Mouse (Mus musculus): ENCODE measurements at regions not wholly inside any gene's neighbourhood (a gene's known extent, or its start where the extent isn't known, plus 50 kb on each side); places are given as distances from the start of the nearest gene placed in this dataset.

- H3K36me3 ChIP-seq = no peaks in the 10 kb centered on the region
- no peak overlapping the region for H3K27ac ChIP-seq
- H3K9me3 ChIP-seq = no peaks in the 10 kb centered on the region
- no peak overlapping the region for H3K4me3 ChIP-seq
- H3K4me1 ChIP-seq = no peaks in the 10 kb centered on the region
- H3K9ac ChIP-seq = no peak overlapping the region
- H3K27me3 ChIP-seq = no peaks in the 10 kb centered on the region
- 70% methylated on average over 5 of the region's 5 CpGs for WGBS
- no peak for ATAC-seq (ENCODE audit: borderline replicate concordance, extremely low read depth, low FRiP score, low TSS enrichment)
- no peak overlapping the region for H3K4me2 ChIP-seq
These were observed 117.6 kb upstream of the Habp2 start for GRCm38 (mm10) chr19:56169133-56169997.

DNA sequence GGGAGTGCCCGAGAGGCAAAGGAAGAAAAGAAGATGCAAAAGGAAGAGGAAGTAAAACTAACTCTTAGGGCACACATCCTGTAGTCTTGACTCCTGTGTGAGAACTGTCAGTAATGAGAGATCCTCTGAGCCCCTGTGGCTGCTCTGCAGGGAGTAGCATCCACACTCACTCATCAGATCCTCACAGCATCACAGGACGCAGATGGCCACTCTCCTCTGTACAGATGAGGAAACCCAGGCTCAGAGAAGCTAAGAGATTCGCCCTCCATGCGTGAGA is 117.0 kb upstream of the Habp2 start:
- Histone ChIP-seq H3K4me3 (no peak overlapping the region), H3K27ac (no peak overlapping the region), H3K9me3 (no peaks in the 10 kb centered on the region), H3K36me3 (no peaks in the 10 kb centered on the region), H3K4me1 (no peaks in the 10 kb centered on the region), H3K4me2 (no peak overlapping the region), H3K9ac (no peak overlapping the region), H3K27me3 (no peaks in the 10 kb centered on the region)
- WGBS = 76% methylated on average over 4 of the region's 4 CpGs
- ATAC-seq (ENCODE audit: borderline replicate concordance, extremely low read depth, low FRiP score, low TSS enrichment) = no peak

DNA sequence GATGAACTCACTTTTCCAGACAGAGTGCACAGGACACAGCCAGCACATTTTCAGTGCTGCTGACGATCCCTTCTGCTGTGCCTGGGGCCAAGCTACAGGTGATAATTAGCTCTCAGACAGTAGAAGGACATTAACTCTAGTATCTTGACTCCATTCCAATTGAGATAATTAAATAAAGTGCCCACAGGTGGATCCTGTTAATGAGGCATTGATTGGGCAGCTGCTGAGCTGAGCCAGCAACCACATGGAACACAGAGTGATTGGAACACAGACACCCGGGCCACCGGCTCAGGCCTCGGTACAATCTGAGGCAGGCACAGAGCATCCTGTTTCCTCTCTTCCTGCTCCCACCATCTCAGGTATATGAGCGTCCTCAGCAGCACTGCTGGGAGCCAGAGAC is 114.5 kb upstream of the Habp2 start:
- no peak for ATAC-seq (ENCODE audit: borderline replicate concordance, extremely low read depth, low FRiP score, low TSS enrichment)
- 50% methylated on average over 5 of the region's 5 CpGs for WGBS
- no peaks in the 10 kb centered on the region for H3K27me3 ChIP-seq

GRCm38 (mm10) chr19:56176059-56176458 is 110.9 kb upstream of the Habp2 start:
- H3K36me3 ChIP-seq = no peaks in the 10 kb centered on the region
- no peak overlapping the region for H3K4me3 ChIP-seq
- H3K4me1 ChIP-seq = no peaks in the 10 kb centered on the region
- no peak overlapping the region for H3K9ac ChIP-seq
- no peak overlapping the region for H3K4me2 ChIP-seq
- H3K27ac ChIP-seq = no peak overlapping the region
- ATAC-seq (ENCODE audit: borderline replicate concordance, extremely low read depth, low FRiP score, low TSS enrichment) = no peak
- WGBS = 49% methylated on average over 8 of the region's 8 CpGs
- no peaks in the 10 kb centered on the region for H3K27me3 ChIP-seq
- no peaks in the 10 kb centered on the region for H3K9me3 ChIP-seq

More for the DNA sequence above, 114.5 kb upstream of the Habp2 start:
- Histone ChIP-seq H3K4me1 (no peaks in the 10 kb centered on the region), H3K27ac (no peak overlapping the region), H3K9me3 (no peaks in the 10 kb centered on the region), H3K9ac (no peak overlapping the region), H3K4me2 (no peak overlapping the region), H3K4me3 (no peak overlapping the region), H3K36me3 (no peaks in the 10 kb centered on the region)

DNA sequence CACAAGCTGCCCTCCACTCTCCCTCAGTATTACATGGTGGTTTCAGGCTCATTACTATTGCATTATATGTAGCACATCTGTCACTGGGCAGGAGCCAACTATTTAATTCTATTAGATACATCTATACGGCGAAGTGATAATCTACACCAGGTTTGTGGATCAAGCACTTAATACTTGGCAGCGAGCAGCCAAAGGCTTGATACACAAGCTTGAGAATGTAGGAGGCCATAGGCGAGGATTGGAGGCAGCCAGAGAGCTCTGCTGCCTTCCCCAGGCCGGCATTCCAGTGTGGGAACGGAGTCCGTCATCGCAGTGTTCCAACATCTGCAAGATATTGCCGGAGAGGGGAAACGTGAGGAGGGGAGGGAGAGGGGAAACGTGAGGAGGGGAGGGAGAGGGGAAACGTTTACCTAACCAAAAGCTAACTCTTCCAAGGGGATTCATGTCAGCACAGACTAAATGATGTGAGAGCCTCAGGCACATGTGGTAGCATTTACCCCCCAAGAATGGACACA is 109.6 kb upstream of the Habp2 start:
- H3K27me3 ChIP-seq = no peaks in the 10 kb centered on the region
- no peak overlapping the region for H3K9ac ChIP-seq
- 22% methylated on average over 12 of the region's 12 CpGs for WGBS
- no peaks in the 10 kb centered on the region for H3K36me3 ChIP-seq
- peak overlapping the region; percentile 15 for H3K27ac ChIP-seq
- H3K4me3 ChIP-seq = no peak overlapping the region
- no peak overlapping the region for H3K4me2 ChIP-seq
- no peaks in the 10 kb centered on the region for H3K9me3 ChIP-seq
- no peak for ATAC-seq (ENCODE audit: borderline replicate concordance, extremely low read depth, low FRiP score, low TSS enrichment)
- no peaks in the 10 kb centered on the region for H3K4me1 ChIP-seq

GRCm38 (mm10) chr19:56185756-56186155 is 101.2 kb upstream of the Habp2 start:
- Histone ChIP-seq H3K36me3 (no peaks in the 10 kb centered on the region), H3K4me3 (no peak overlapping the region), H3K9ac (no peak overlapping the region), H3K9me3 (no peaks in the 10 kb centered on the region), H3K27ac (no peak overlapping the region), H3K27me3 (no peaks in the 10 kb centered on the region), H3K4me2 (no peak overlapping the region), H3K4me1 (no peaks in the 10 kb centered on the region)
- whole genome bisulfite sequencing = 73% methylated on average over 5 of the region's 5 CpGs
- no peak for ATAC-seq (ENCODE audit: borderline replicate concordance, extremely low read depth, low FRiP score, low TSS enrichment)

DNA sequence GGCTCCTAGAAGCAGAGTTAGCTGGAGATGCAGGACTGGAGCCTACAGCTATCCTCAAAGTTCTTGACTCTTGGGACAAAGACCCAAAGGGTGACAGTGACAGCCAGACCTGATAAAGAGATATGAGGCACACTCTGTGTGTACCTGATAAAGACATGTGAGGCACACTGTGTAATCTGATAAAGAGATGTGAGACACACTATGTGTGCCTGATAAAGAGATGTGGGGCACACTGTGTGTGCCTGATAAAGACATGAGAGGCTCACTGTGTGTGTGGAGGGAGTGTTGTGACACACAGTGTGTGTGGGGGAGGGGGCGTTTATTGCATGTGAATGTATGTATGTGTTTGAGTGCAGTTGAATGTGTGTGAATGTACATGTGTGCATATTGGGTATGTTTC is 97.8 kb upstream of the Habp2 start:
- Histone ChIP-seq H3K9ac (no peak overlapping the region), H3K27me3 (no peaks in the 10 kb centered on the region), H3K36me3 (no peaks in the 10 kb centered on the region), H3K9me3 (no peaks in the 10 kb centered on the region), H3K4me3 (no peak overlapping the region), H3K4me1 (no peaks in the 10 kb centered on the region), H3K27ac (no peak overlapping the region), H3K4me2 (no peak overlapping the region)
- WGBS = 90% methylated on average over 1 of the region's 1 CpGs
- no peak; the same call in 1 of the 2 replicates for ATAC-seq (ENCODE audit: borderline replicate concordance, extremely low read depth, low FRiP score, low TSS enrichment)

GRCm38 (mm10) chr19:56190222-56190621 is 96.7 kb upstream of the Habp2 start:
- Histone ChIP-seq H3K4me3 (no peak overlapping the region), H3K27me3 (no peaks in the 10 kb centered on the region), H3K36me3 (no peaks in the 10 kb centered on the region), H3K4me1 (no peaks in the 10 kb centered on the region), H3K4me2 (no peak overlapping the region), H3K9ac (no peak overlapping the region), H3K9me3 (no peaks in the 10 kb centered on the region), H3K27ac (no peak overlapping the region)
- no peak for ATAC-seq (ENCODE audit: borderline replicate concordance, extremely low read depth, low FRiP score, low TSS enrichment)
- 53% methylated on average over 3 of the region's 3 CpGs for WGBS

- 51% methylated on average over 15 of the region's 15 CpGs for WGBS
- H3K27ac ChIP-seq = no peak overlapping the region
- H3K4me2 ChIP-seq = no peak overlapping the region
- H3K9me3 ChIP-seq = no peaks in the 10 kb centered on the region
- no peak for ATAC-seq (ENCODE audit: borderline replicate concordance, extremely low read depth, low FRiP score, low TSS enrichment)
- H3K4me3 ChIP-seq = no peak overlapping the region
- no peak overlapping the region for H3K9ac ChIP-seq
- H3K4me1 ChIP-seq = 0 out of 2 replicates have a peak, but pooled peaks cover 9% of the 10 kb centered on the region
- no peaks in the 10 kb centered on the region for H3K36me3 ChIP-seq
- no peaks in the 10 kb centered on the region for H3K27me3 ChIP-seq
These were observed 88.3 kb upstream of the Habp2 start for GRCm38 (mm10) chr19:56198474-56199236.

DNA sequence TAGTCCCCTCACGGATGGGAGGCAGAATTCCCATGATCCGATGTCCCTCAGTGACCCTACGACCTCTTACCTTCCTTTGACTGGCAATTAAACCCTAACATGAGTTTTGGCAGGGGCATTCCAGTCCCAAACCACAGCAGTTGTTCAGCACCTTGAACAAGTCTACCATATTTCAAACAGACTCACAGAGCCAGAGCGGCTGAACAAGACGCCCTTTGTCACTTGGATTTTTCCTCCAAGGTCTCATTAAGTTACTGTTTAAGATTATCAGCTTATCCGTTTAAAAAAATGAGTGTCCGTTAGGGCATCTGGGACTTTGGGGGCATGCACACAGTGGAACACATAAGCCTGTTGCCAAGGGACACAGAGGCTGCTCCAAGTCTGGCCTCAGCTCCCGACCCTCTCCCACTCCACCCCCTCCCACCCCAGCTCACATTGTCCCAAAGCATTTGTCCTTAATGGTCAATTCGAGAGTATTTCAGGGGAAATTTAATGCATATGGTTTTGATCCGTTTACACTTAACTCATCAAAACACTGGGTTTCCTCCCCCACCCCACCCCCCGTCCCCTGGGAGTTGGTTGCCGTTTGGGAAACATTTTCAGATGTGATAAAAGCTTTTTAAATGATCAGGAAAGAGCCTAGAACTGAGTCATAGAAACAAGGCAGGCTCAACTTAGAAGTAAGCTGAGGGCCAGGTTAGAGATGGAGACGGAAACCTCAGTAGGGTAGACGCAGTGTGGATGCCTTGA is 87.4 kb upstream of the Habp2 start:
- no peaks in the 10 kb centered on the region for H3K36me3 ChIP-seq
- no peaks in the 10 kb centered on the region for H3K9me3 ChIP-seq
- no peak for ATAC-seq (ENCODE audit: borderline replicate concordance, extremely low read depth, low FRiP score, low TSS enrichment)
- H3K4me1 ChIP-seq = 0 out of 2 replicates have a peak, but pooled peaks cover 9% of the 10 kb centered on the region
- no peak overlapping the region for H3K27ac ChIP-seq
- H3K27me3 ChIP-seq = no peaks in the 10 kb centered on the region
- no peak overlapping the region for H3K9ac ChIP-seq
- no peak overlapping the region for H3K4me2 ChIP-seq
- WGBS = 53% methylated on average over 14 of the region's 14 CpGs
- no peak overlapping the region for H3K4me3 ChIP-seq

DNA sequence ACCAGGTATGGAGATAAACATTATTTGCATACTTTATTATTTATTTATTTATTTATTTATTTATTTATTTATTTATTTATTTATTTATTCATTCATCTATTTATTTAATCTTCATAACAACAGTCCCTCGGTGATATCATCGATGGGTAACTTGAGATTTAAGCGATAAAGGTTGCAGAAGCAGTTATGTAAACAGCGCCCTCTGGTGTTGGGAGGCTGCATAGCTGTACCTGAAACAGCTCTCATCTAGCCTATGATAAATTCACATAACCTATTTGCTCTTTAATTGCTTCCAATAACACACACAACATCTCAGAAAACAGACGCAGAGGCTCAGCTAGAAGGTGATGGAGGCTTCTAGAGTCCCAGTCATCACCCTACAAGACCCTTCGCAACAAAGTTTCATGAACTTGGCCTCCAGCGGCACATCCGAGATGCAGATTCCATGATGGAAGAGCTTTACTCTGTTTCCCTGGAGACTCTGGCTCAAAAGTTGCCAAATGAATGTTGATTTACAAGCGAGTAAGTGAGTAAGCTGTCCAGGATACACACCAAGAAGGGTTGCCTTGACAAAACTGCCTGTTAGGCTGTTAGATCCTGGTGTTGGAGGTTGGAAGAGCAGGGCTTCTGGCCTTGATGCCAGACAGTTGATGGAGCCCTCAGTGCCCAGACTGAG is 85.8 kb upstream of the Habp2 start:
- Histone ChIP-seq H3K27me3 (no peaks in the 10 kb centered on the region), H3K27ac (no peak overlapping the region), H3K4me1 (0 out of 2 replicates have a peak, but pooled peaks cover 9% of the 10 kb centered on the region), H3K4me3 (no peak overlapping the region), H3K4me2 (no peak overlapping the region), H3K9me3 (no peaks in the 10 kb centered on the region), H3K9ac (no peak overlapping the region), H3K36me3 (no peaks in the 10 kb centered on the region)
- 83% methylated on average over 9 of the region's 9 CpGs for WGBS
- ATAC-seq (ENCODE audit: borderline replicate concordance, extremely low read depth, low FRiP score, low TSS enrichment) = no peak

Measured in lung, embryonic 15.5 days (tissue).